Mouse (Mus musculus) adrenal gland, postnatal 4 days (tissue): ENCODE results near the gene Gstp1. TPM values are rescaled to one million over a fixed set of nuclear protein-coding genes. Genes with fewer than 3 reads are reported as not detected.

ENCODE experiments used
- total RNA-seq, 2 experiments: library from RNA; stranded (reverse); gene quantifications; 2 replicates each; pipeline ENCODE4 v1.2.3; 2021

The Gstp1 gene
- total RNA-seq, 2 experiments from 2014 or later, result 258 to 283 TPM

Other genes starting within 250 kb of the Gstp1 start
- 10 to 100 TPM; 63.5 to 70.5 TPM for gene Chka, start 186.2 kb downstream of the Gstp1 start, total RNA-seq
- gene Tcirg1, start 130.9 kb downstream of the Gstp1 start, total RNA-seq, result 10 to 100 TPM; 80.5 to 91.9 TPM
- gene Ndufs8, start 125.2 kb downstream of the Gstp1 start, total RNA-seq, result 100 to 1,000 TPM; 205 to 212 TPM
- gene Aldh3b1, start 108.2 kb downstream of the Gstp1 start, total RNA-seq, result 100 to 1,000 TPM; 117 to 121 TPM
- 10 to 100 TPM; 53.9 to 60.7 TPM for gene Unc93b1, start 102.8 kb downstream of the Gstp1 start, total RNA-seq
- under 1 TPM; 0.67 to 0.87 TPM for gene Aldh3b3, start 79.3 kb downstream of the Gstp1 start, total RNA-seq
- 1 to 10 TPM; 7.5 to 8.4 TPM for gene Aldh3b2, start 65.7 kb downstream of the Gstp1 start, total RNA-seq
- 10 to 100 TPM; 32.3 to 36.8 TPM for gene Acy3, start 51.4 kb downstream of the Gstp1 start, total RNA-seq
- gene Tbx10, start 45.2 kb downstream of the Gstp1 start, total RNA-seq, result under 1 TPM in 1 of 2 experiments, not detected in 1; 0.34 TPM
- gene Nudt8, start 37.4 kb downstream of the Gstp1 start, total RNA-seq, result 10 to 100 TPM; 21.7 to 21.9 TPM
- 1 to 10 TPM; 1.7 to 1.8 TPM for gene Gm49405, start 37.4 kb downstream of the Gstp1 start, total RNA-seq
- 1 to 10 TPM; 2.4 to 2.6 TPM for gene Doc2g, start 34.7 kb downstream of the Gstp1 start, total RNA-seq
- gene Ndufv1, start 25.2 kb downstream of the Gstp1 start, total RNA-seq, result 100 to 1,000 TPM; 253 to 283 TPM
- 10 to 100 TPM; 52.6 to 68.8 TPM for gene Gstp2, start 8.0 kb upstream of the Gstp1 start, total RNA-seq
- gene Gstp3, start 21.6 kb upstream of the Gstp1 start, total RNA-seq, result 10 to 100 TPM in 1 of 2 experiments, 1 to 10 TPM in 1; 1.9 to 37.5 TPM
- gene Cabp2, start 43.6 kb upstream of the Gstp1 start, total RNA-seq, result 1 to 10 TPM in 1 of 2 experiments, not detected in 1; 1.2 TPM
- 10 to 100 TPM; 45.8 to 47.3 TPM for gene Cdk2ap2, start 59.2 kb upstream of the Gstp1 start, total RNA-seq
- gene Pitpnm1, start 62.0 kb upstream of the Gstp1 start, total RNA-seq, result 10 to 100 TPM; 51.6 to 65.0 TPM
- 10 to 100 TPM; 86.1 to 88.5 TPM for gene Aip, start 87.9 kb upstream of the Gstp1 start, total RNA-seq
- gene Gpr152, start 101.8 kb upstream of the Gstp1 start, total RNA-seq, result under 1 TPM; 0.08 to 0.14 TPM
- gene Cabp4, start 106.0 kb upstream of the Gstp1 start, total RNA-seq, result under 1 TPM in 1 of 2 experiments, not detected in 1; 0.20 TPM
- gene Coro1b, start 110.6 kb upstream of the Gstp1 start, total RNA-seq, result 100 to 1,000 TPM; 192 to 203 TPM
- 1 to 10 TPM; 5.1 to 5.2 TPM for gene Ptprcap, start 115.6 kb upstream of the Gstp1 start, total RNA-seq
- 10 to 100 TPM; 46.6 to 50.0 TPM for gene Rps6kb2, start 125.4 kb upstream of the Gstp1 start, total RNA-seq
- 1 to 10 TPM; 5.5 to 7.3 TPM for gene Carns1, start 137.5 kb upstream of the Gstp1 start, total RNA-seq
- 1 to 10 TPM; 3.2 to 4.3 TPM for gene Tbc1d10c, start 153.3 kb upstream of the Gstp1 start, total RNA-seq
- gene Ppp1ca, start 154.1 kb upstream of the Gstp1 start, total RNA-seq, result 100 to 1,000 TPM; 464 to 467 TPM
- 10 to 100 TPM; 14.7 to 16.2 TPM for gene Rad9a, start 163.7 kb upstream of the Gstp1 start, total RNA-seq
- 10 to 100 TPM; 10.0 to 10.7 TPM for gene Clcf1, start 176.3 kb upstream of the Gstp1 start, total RNA-seq
- gene AC109138.7, start 176.4 kb upstream of the Gstp1 start, total RNA-seq, result not detected
- gene Pold4, start 193.9 kb upstream of the Gstp1 start, total RNA-seq, result 10 to 100 TPM; 32.7 to 34.3 TPM
- gene Ssh3, start 231.2 kb upstream of the Gstp1 start, total RNA-seq, result 10 to 100 TPM; 37.6 to 40.9 TPM
- 1 to 10 TPM; 8.2 to 8.8 TPM for gene Ankrd13d, start 245.2 kb upstream of the Gstp1 start, total RNA-seq